Mouse (Mus musculus) left cerebral cortex, adult 11 months (tissue): ENCODE results near the gene Gbx1.
"Not testable (repeated sequence)": the region's sequence is repeated elsewhere in the genome, so short reads cannot be mapped to it uniquely, and the experiment has no call there.

Experiments used
- DNase-seq: peaks from one replicate; pipeline ENCODE4 v3.0.0; 2022; ENCODE audit warnings: low spot score

Gene Gbx1

GRCm38 (mm10) chr5:24526889-24527230 is at the start of gene Gbx1:
Gene Gbx1 (minus strand): TSS chr5:24527202.
- DNase-seq, result no peak

GRCm38 (mm10) chr5:24576801-24577182 is 49.8 kb upstream of the Gbx1 start:
- no peak for DNase-seq

GRCm38 (mm10) chr5:24575948-24576347 is 48.9 kb upstream of the Gbx1 start:
- DNase-seq, result no peak

- DNase-seq, result no peak
Observed at GRCm38 (mm10) chr5:24556709-24557108, 29.7 kb upstream of the Gbx1 start, which contains the start of gene 4931409K22Rik. Gene 4931409K22Rik (minus strand): TSS chr5:24556809.

GRCm38 (mm10) chr5:24555335-24555734 is 28.3 kb upstream of the Gbx1 start:
- not testable (repeated sequence) for DNase-seq

- no peak for DNase-seq
Observed at GRCm38 (mm10) chr5:24553621-24554244, 26.7 kb upstream of the Gbx1 start.

GRCm38 (mm10) chr5:24551317-24551688 is 24.3 kb upstream of the Gbx1 start:
- DNase-seq, result no peak

- no peak for DNase-seq
Observed at GRCm38 (mm10) chr5:24550598-24551316, 23.8 kb upstream of the Gbx1 start.

GRCm38 (mm10) chr5:24542643-24543042 is 15.6 kb upstream of the Gbx1 start:
- no peak for DNase-seq

- no peak for DNase-seq
Observed at GRCm38 (mm10) chr5:24541144-24541569, 14.2 kb upstream of the Gbx1 start.

- DNase-seq, result no peak
Observed at GRCm38 (mm10) chr5:24540387-24541143, 13.6 kb upstream of the Gbx1 start, which contains the start of gene Asb10. Gene Asb10 (minus strand): TSS chr5:24540978.

- DNase-seq, result no peak
Observed at GRCm38 (mm10) chr5:24539571-24540296, 12.7 kb upstream of the Gbx1 start.

- DNase-seq, result no peak
Observed at GRCm38 (mm10) chr5:24537618-24538017, 10.6 kb upstream of the Gbx1 start.

- no peak for DNase-seq
Observed at GRCm38 (mm10) chr5:24536511-24536910, 9.5 kb upstream of the Gbx1 start.

GRCm38 (mm10) chr5:24535731-24536130 is 8.7 kb upstream of the Gbx1 start:
- no peak for DNase-seq

- DNase-seq, result no peak
Observed at GRCm38 (mm10) chr5:24534292-24534691, 7.3 kb upstream of the Gbx1 start.

- no peak for DNase-seq
Observed at GRCm38 (mm10) chr5:24533391-24533790, 6.4 kb upstream of the Gbx1 start.

- peak; percentile 85 for DNase-seq
Observed at GRCm38 (mm10) chr5:24530042-24530689, 3.2 kb upstream of the Gbx1 start.

- DNase-seq, result no peak
Observed at GRCm38 (mm10) chr5:24527780-24528179, 778 bp upstream of the Gbx1 start.

GRCm38 (mm10) chr5:24526190-24526888 is 663 bp downstream of the Gbx1 start:
- no peak for DNase-seq
